Mouse (Mus musculus): Measurements from ENCODE around the gene Evl. TPM values are rescaled to one million over a fixed set of nuclear protein-coding genes. Genes with fewer than 3 reads are reported as not detected.

Evl gene
- polyA plus RNA-seq, 1 experiment = 213 TPM

DNA sequence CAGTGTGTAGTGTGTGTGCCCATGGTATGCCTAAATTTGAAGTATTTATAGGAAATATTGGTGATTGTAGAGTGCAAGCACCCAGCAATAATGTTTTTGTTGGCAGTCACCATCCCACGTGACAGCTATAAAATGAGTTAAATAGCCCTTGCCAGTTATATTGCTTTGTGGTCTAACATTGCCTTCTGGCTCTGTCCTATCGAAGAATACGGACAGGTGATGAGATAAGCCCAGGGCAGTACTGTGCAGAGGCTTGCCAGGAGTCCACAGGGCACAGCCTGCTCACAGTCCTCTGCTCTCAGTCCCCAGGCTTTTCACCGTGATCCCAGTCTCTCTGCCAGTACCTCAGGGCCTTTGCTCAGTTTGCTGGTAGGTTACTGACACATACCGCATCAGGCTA is 67.9 kb downstream of the Evl start:
- no peak for TF ChIP-seq CTCF (IDR thresholded peaks at IDR 0.05; ENCODE audit: extremely low read depth, insufficient read depth, insufficient read length, insufficient replicate concordance)
- no peak for TF ChIP-seq POLR2A (IDR thresholded peaks at IDR 0.05; ENCODE audit: low read depth, low read length)
- 63% methylated on average over 5 of the region's 5 CpGs for WGBS
- DNase-seq (ENCODE audit: low read depth in 1 of 2, low spot score in 2 of 2) = no peak

GRCm38 (mm10) chr12:108629556-108629955 is 75.0 kb downstream of the Evl start:
- Histone ChIP-seq H3K27me3 (ENCODE audit: control insufficient read depth, insufficient read depth, low read length) (no peaks in the 10 kb centered on the region), H3K36me3 (ENCODE audit: control insufficient read depth, insufficient read depth, low read length) (no peaks in the 10 kb centered on the region), H3K4me3 (ENCODE audit: extremely low read depth, insufficient read depth, insufficient read length) (no peak overlapping the region), H3K27ac (ENCODE audit: insufficient read depth, low read length) (no peak overlapping the region), H3K4me1 (ENCODE audit: control insufficient read depth, insufficient read depth, insufficient read length) (peaks cover 44% of the 10 kb centered on the region)
- no peak for DNase-seq (ENCODE audit: low read depth in 1 of 2, low spot score in 2 of 2)
- TF ChIP-seq CTCF (IDR thresholded peaks at IDR 0.05; ENCODE audit: extremely low read depth, insufficient read depth, insufficient read length, insufficient replicate concordance) = no peak
- WGBS = 58% methylated on average over 1 of the region's 1 CpGs

More for the DNA sequence above, 67.9 kb downstream of the Evl start:
- H3K4me1 ChIP-seq (ENCODE audit: control insufficient read depth, insufficient read depth, insufficient read length) = no peaks in the 10 kb centered on the region; the same call in 1 of the 2 replicates
- H3K36me3 ChIP-seq (ENCODE audit: control insufficient read depth, insufficient read depth, low read length) = no peaks in the 10 kb centered on the region
- no peaks in the 10 kb centered on the region for H3K27me3 ChIP-seq (ENCODE audit: control insufficient read depth, insufficient read depth, low read length)
- H3K4me3 ChIP-seq (ENCODE audit: extremely low read depth, insufficient read depth, insufficient read length) = no peak overlapping the region
- H3K27ac ChIP-seq (ENCODE audit: insufficient read depth, low read length) = no peak overlapping the region

DNA sequence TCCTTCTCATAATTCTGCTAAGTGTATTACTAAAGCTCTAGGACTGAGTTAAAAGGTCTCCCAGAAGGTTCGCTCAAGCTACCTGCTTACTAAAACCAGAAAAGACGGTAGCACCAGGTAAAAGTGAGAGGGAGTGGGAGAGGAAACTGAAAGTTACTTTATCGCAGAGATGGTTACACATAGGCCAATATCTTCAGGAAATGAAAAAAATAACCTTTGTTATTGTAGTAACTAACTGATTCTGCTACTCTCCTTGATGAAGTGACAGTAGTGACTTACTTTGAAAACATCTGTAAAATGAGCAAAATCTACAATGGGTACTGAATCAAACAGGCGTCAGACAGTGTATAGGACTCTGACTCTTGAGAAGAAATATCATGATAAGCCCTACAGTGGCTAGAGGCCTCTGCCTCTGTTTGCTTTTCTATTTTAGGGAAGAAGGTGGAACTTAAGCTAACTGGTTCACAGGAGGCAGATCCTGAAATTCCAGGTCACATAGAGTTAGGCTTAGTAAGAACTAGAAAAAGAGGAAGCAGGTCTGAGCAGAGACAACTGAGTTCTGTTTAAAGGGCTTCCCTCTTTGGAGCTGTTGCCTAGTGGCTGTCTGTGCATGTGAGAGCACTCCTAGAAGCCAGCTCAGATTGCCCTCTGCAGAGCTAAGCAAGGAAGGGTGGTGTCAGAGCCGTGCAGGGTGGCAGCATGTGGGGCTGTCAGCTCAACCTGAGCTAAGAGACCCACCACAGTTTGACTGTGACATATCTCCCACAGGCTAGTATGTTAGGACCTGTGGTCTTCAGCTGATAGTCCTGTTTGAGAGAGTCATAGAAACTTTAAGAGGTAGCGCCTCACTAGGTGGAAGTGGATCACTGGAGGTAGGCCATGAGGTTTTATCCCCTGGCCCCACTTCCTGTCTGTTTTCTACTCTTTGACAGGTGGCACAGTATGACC is 76.5 kb downstream of the Evl start:
- no peaks in the 10 kb centered on the region for H3K27me3 ChIP-seq (ENCODE audit: control insufficient read depth, insufficient read depth, low read length)
- DNase-seq (ENCODE audit: low read depth in 1 of 2, low spot score in 2 of 2) = peak in 1 of 2 experiments; percentile 38
- no peak for TF ChIP-seq POLR2A (IDR thresholded peaks at IDR 0.05; ENCODE audit: low read depth, low read length)
- TF ChIP-seq CTCF (IDR thresholded peaks at IDR 0.05; ENCODE audit: extremely low read depth, insufficient read depth, insufficient read length, insufficient replicate concordance) = no peak
- WGBS = 20% methylated on average over 6 of the region's 6 CpGs
- H3K4me1 ChIP-seq (ENCODE audit: control insufficient read depth, insufficient read depth, insufficient read length) = peaks cover 50% of the 10 kb centered on the region
- no peak overlapping the region for H3K4me3 ChIP-seq (ENCODE audit: extremely low read depth, insufficient read depth, insufficient read length)
- peak overlapping the region; percentile 87 for H3K27ac ChIP-seq (ENCODE audit: insufficient read depth, low read length)
- H3K36me3 ChIP-seq (ENCODE audit: control insufficient read depth, insufficient read depth, low read length) = no peaks in the 10 kb centered on the region

- no peak for DNase-seq (ENCODE audit: low read depth in 1 of 2, low spot score in 2 of 2)
- peaks cover 52% of the 10 kb centered on the region for H3K4me1 ChIP-seq (ENCODE audit: control insufficient read depth, insufficient read depth, insufficient read length)
- TF ChIP-seq CTCF (IDR thresholded peaks at IDR 0.05; ENCODE audit: extremely low read depth, insufficient read depth, insufficient read length, insufficient replicate concordance) (no peak), POLR2A (IDR thresholded peaks at IDR 0.05; ENCODE audit: low read depth, low read length) (no peak)
- H3K27me3 ChIP-seq (ENCODE audit: control insufficient read depth, insufficient read depth, low read length) = no peaks in the 10 kb centered on the region
- no peak overlapping the region for H3K4me3 ChIP-seq (ENCODE audit: extremely low read depth, insufficient read depth, insufficient read length)
- H3K36me3 ChIP-seq (ENCODE audit: control insufficient read depth, insufficient read depth, low read length) = no peaks in the 10 kb centered on the region
- H3K27ac ChIP-seq (ENCODE audit: insufficient read depth, low read length) = peak overlapping the region; percentile 87; the same call in 1 of the 2 replicates
Measured at GRCm38 (mm10) chr12:108632501-108632900, 78.0 kb downstream of the Evl start.

- WGBS = 21% methylated on average over 1 of the region's 1 CpGs
- TF ChIP-seq CTCF (IDR thresholded peaks at IDR 0.05; ENCODE audit: extremely low read depth, insufficient read depth, insufficient read length, insufficient replicate concordance) (no peak), POLR2A (IDR thresholded peaks at IDR 0.05; ENCODE audit: low read depth, low read length) (no peak)
- H3K36me3 ChIP-seq (ENCODE audit: control insufficient read depth, insufficient read depth, low read length) = peaks cover 2% of the 10 kb centered on the region; the same call in 1 of the 2 replicates
- H3K27me3 ChIP-seq (ENCODE audit: control insufficient read depth, insufficient read depth, low read length) = no peaks in the 10 kb centered on the region
- peaks cover 65% of the 10 kb centered on the region for H3K4me1 ChIP-seq (ENCODE audit: control insufficient read depth, insufficient read depth, insufficient read length)
- H3K4me3 ChIP-seq (ENCODE audit: extremely low read depth, insufficient read depth, insufficient read length) = no peak overlapping the region
- no peak for DNase-seq (ENCODE audit: low read depth in 1 of 2, low spot score in 2 of 2)
- peak overlapping the region; percentile 96 for H3K27ac ChIP-seq (ENCODE audit: insufficient read depth, low read length)
Measured at GRCm38 (mm10) chr12:108634031-108634430, 79.5 kb downstream of the Evl start.

- H3K36me3 ChIP-seq (ENCODE audit: control insufficient read depth, insufficient read depth, low read length) = peaks cover 3% of the 10 kb centered on the region; the same call in 1 of the 2 replicates
- no peak for TF ChIP-seq CTCF (IDR thresholded peaks at IDR 0.05; ENCODE audit: extremely low read depth, insufficient read depth, insufficient read length, insufficient replicate concordance)
- TF ChIP-seq POLR2A (IDR thresholded peaks at IDR 0.05; ENCODE audit: low read depth, low read length) = peak; percentile 38
- peak overlapping the region; percentile 68 for H3K4me3 ChIP-seq (ENCODE audit: extremely low read depth, insufficient read depth, insufficient read length)
- 12% methylated on average over 4 of the region's 4 CpGs for WGBS
- H3K27ac ChIP-seq (ENCODE audit: insufficient read depth, low read length) = peak overlapping the region; percentile 95
- peak; percentile 50 to 61 for DNase-seq (ENCODE audit: low read depth in 1 of 2, low spot score in 2 of 2)
- peaks cover 69% of the 10 kb centered on the region for H3K4me1 ChIP-seq (ENCODE audit: control insufficient read depth, insufficient read depth, insufficient read length)
- no peaks in the 10 kb centered on the region for H3K27me3 ChIP-seq (ENCODE audit: control insufficient read depth, insufficient read depth, low read length)
Measured at GRCm38 (mm10) chr12:108635501-108635900, 81.0 kb downstream of the Evl start.

- DNase-seq (ENCODE audit: low read depth in 1 of 2, low spot score in 2 of 2) = no peak
- Histone ChIP-seq H3K4me3 (ENCODE audit: extremely low read depth, insufficient read depth, insufficient read length) (peak overlapping the region; percentile 68; the same call in 1 of the 2 replicates), H3K36me3 (ENCODE audit: control insufficient read depth, insufficient read depth, low read length) (peaks cover 3% of the 10 kb centered on the region; the same call in 1 of the 2 replicates), H3K4me1 (ENCODE audit: control insufficient read depth, insufficient read depth, insufficient read length) (peaks cover 65% of the 10 kb centered on the region), H3K27ac (ENCODE audit: insufficient read depth, low read length) (peak overlapping the region; percentile 56), H3K27me3 (ENCODE audit: control insufficient read depth, insufficient read depth, low read length) (no peaks in the 10 kb centered on the region)
- 58% methylated on average over 5 of the region's 5 CpGs for WGBS
- TF ChIP-seq CTCF (IDR thresholded peaks at IDR 0.05; ENCODE audit: extremely low read depth, insufficient read depth, insufficient read length, insufficient replicate concordance) (no peak), POLR2A (IDR thresholded peaks at IDR 0.05; ENCODE audit: low read depth, low read length) (no peak)
Measured at GRCm38 (mm10) chr12:108637440-108637839, 82.9 kb downstream of the Evl start.

Measured in spleen, adult 2 months (tissue).